ENCODE assay signal across 29 mouse cellular contexts in genomic region chr10:58829251-58830111, GRCm38 (mm10). TPM values are rescaled to one million over a fixed set of nuclear protein-coding genes. Genes with fewer than 3 reads are reported as not detected.
DNase-seq lines count a peak whose midpoint lies in the region; ATAC-seq and TF ChIP-seq lines count a peak whose summit lies in the region.
"Had no signal": no experiment of that assay in that cellular context is flagged by ENCODE, and none has a peak within 500 bp of the region (broad histone marks: within the 10 kb centered on the region; RNA-seq: fewer than 3 reads in every experiment).

No protein-coding gene starts in this region.

- H3K27ac ChIP-seq in hindbrain, embryonic 13.5 days, result no peak overlapping the region
- H3K27ac ChIP-seq in hindbrain, embryonic 11.5 days (ENCODE audit: low read depth, low read length), result no peak overlapping the region
- no peak overlapping the region for H3K27ac ChIP-seq in midbrain, postnatal 0 days (ENCODE audit: low read depth, low read length)
- H3K27ac ChIP-seq in midbrain, embryonic 16.5 days (ENCODE audit: low read length), result no peak overlapping the region
- peak overlapping the region; percentile 36; the same call in 1 of the 2 replicates for H3K27ac ChIP-seq in forebrain, postnatal 0 days (ENCODE audit: low read depth, low read length)
- H3K27ac ChIP-seq: embryonic facial prominence, embryonic 12.5 days; limb, embryonic 12.5 days; liver, embryonic 15.5 days; midbrain, embryonic 10.5 days; midbrain, embryonic 15.5 days had no signal

- 67% methylated on average over 11 of the region's 11 CpGs for WGBS in hindbrain, embryonic 13.5 days
- WGBS in hindbrain, embryonic 11.5 days, result 87% methylated on average over 11 of the region's 11 CpGs
- 74% methylated on average over 11 of the region's 11 CpGs for whole genome bisulfite sequencing in midbrain, postnatal 0 days
- 74% methylated on average over 11 of the region's 11 CpGs for WGBS in midbrain, embryonic 16.5 days
- WGBS in forebrain, postnatal 0 days, result 52% methylated on average over 11 of the region's 11 CpGs

- no peaks in the 10 kb centered on the region for H3K9me3 ChIP-seq in hindbrain, embryonic 13.5 days
- H3K9me3 ChIP-seq in hindbrain, embryonic 11.5 days (ENCODE audit: control insufficient read depth, low read length), result no peaks in the 10 kb centered on the region
- H3K9me3 ChIP-seq in midbrain, postnatal 0 days (ENCODE audit: low read length), result no peaks in the 10 kb centered on the region
- no peaks in the 10 kb centered on the region for H3K9me3 ChIP-seq in midbrain, embryonic 16.5 days (replicated peaks; ENCODE audit: control insufficient read depth, low read length, poor library complexity, severe bottlenecking)
- H3K9me3 ChIP-seq in forebrain, postnatal 0 days (ENCODE audit: low read length), result no peaks in the 10 kb centered on the region
- H3K9me3 ChIP-seq: embryonic facial prominence, embryonic 12.5 days; limb, embryonic 12.5 days; liver, embryonic 15.5 days; midbrain, embryonic 10.5 days; midbrain, embryonic 15.5 days had no signal

- H3K36me3 ChIP-seq in hindbrain, embryonic 13.5 days, result no peaks in the 10 kb centered on the region
- no peaks in the 10 kb centered on the region for H3K36me3 ChIP-seq in hindbrain, embryonic 11.5 days (ENCODE audit: control insufficient read depth, insufficient read depth, low read length)
- no peaks in the 10 kb centered on the region for H3K36me3 ChIP-seq in midbrain, postnatal 0 days (ENCODE audit: insufficient read depth, low read length)
- H3K36me3 ChIP-seq in midbrain, embryonic 16.5 days (ENCODE audit: control insufficient read depth, insufficient read depth, low read length), result no peaks in the 10 kb centered on the region
- H3K36me3 ChIP-seq in forebrain, postnatal 0 days (ENCODE audit: insufficient read depth), result no peaks in the 10 kb centered on the region
- H3K36me3 ChIP-seq: embryonic facial prominence, embryonic 12.5 days; limb, embryonic 12.5 days; liver, embryonic 15.5 days; midbrain, embryonic 10.5 days; midbrain, embryonic 15.5 days had no signal

- H3K9ac ChIP-seq in hindbrain, embryonic 13.5 days, result no peak overlapping the region
- no peak overlapping the region for H3K9ac ChIP-seq in hindbrain, embryonic 11.5 days (ENCODE audit: low read depth, low read length)
- H3K9ac ChIP-seq in midbrain, postnatal 0 days (replicated peaks; ENCODE audit: low read length, poor library complexity, severe bottlenecking), result no peak overlapping the region
- H3K9ac ChIP-seq in midbrain, embryonic 16.5 days (ENCODE audit: low read depth, low read length), result no peak overlapping the region
- H3K9ac ChIP-seq in forebrain, postnatal 0 days, result no peak overlapping the region
- H3K9ac ChIP-seq: embryonic facial prominence, embryonic 12.5 days; limb, embryonic 12.5 days; liver, embryonic 15.5 days; lung, embryonic 14.5 days; midbrain, embryonic 15.5 days had no signal

- no peak overlapping the region for H3K4me2 ChIP-seq in hindbrain, embryonic 13.5 days
- no peak overlapping the region for H3K4me2 ChIP-seq in hindbrain, embryonic 11.5 days (replicated peaks; ENCODE audit: low read depth, low read length)
- H3K4me2 ChIP-seq in midbrain, postnatal 0 days (ENCODE audit: low read depth, low read length, poor library complexity, severe bottlenecking), result no peak overlapping the region
- H3K4me2 ChIP-seq in midbrain, embryonic 16.5 days (ENCODE audit: low read length), result no peak overlapping the region
- no peak overlapping the region for H3K4me2 ChIP-seq in forebrain, postnatal 0 days (ENCODE audit: low read depth)
- H3K4me2 ChIP-seq: embryonic facial prominence, embryonic 12.5 days; limb, embryonic 12.5 days; liver, embryonic 15.5 days; lung, embryonic 14.5 days; midbrain, embryonic 15.5 days had no signal

- DNase-seq in hindbrain, embryonic 11.5 days (ENCODE audit: low spot score), result no peak
- DNase-seq in midbrain, postnatal 0 days (ENCODE audit: low spot score), result peak; percentile 7
- peak; percentile 48 for DNase-seq in brain, adult 2 months (ENCODE audit: low read depth, low spot score)
- peak; percentile 55 for DNase-seq in forebrain, postnatal 0 days
- DNase-seq in retina, embryonic 14.5 days (ENCODE audit: low spot score), result no peak
- DNase-seq: adrenal gland, adult 8-10 months; B cell, adult 2 months; cerebellum, adult 11-12 months; cerebellum, adult 9-11 months; embryo, embryonic 11 days; heart, postnatal 14 days; kidney, adult 9 months; kidney, postnatal 10 days; lung, embryonic 14.5 days; lung, postnatal 14 days; right cerebral cortex, adult 18-20 months; spleen, adult 18-20 months; thymus, postnatal 14 days had no signal

- H3K4me1 ChIP-seq in hindbrain, embryonic 13.5 days (replicated peaks), result no peaks in the 10 kb centered on the region; the same call in none of the 2 replicates
- no peaks in the 10 kb centered on the region for H3K4me1 ChIP-seq in hindbrain, embryonic 11.5 days (replicated peaks; ENCODE audit: control insufficient read depth, insufficient read depth, low read length)
- H3K4me1 ChIP-seq in midbrain, postnatal 0 days (ENCODE audit: insufficient read depth, low read length), result peaks cover 2% of the 10 kb centered on the region; the same call in 1 of the 2 replicates
- no peaks in the 10 kb centered on the region for H3K4me1 ChIP-seq in midbrain, embryonic 16.5 days (ENCODE audit: control insufficient read depth, insufficient read depth, low read length)
- H3K4me1 ChIP-seq in forebrain, postnatal 0 days (ENCODE audit: insufficient read depth), result peaks cover 7% of the 10 kb centered on the region; the same call in 1 of the 2 replicates
- H3K4me1 ChIP-seq: embryonic facial prominence, embryonic 12.5 days; liver, embryonic 15.5 days; midbrain, embryonic 10.5 days had no signal

- TF ChIP-seq CTCF in midbrain, postnatal 0 days (IDR thresholded peaks at IDR 0.05), result no peak
- no peak for TF ChIP-seq CTCF in forebrain, postnatal 0 days (IDR thresholded peaks at IDR 0.05; ENCODE audit: low read depth)

- peak; percentile 32; the same call in 1 of the 2 replicates for ATAC-seq in hindbrain, embryonic 13.5 days (ENCODE audit: low FRiP score)
- ATAC-seq in hindbrain, embryonic 11.5 days (ENCODE audit: low FRiP score), result no peak
- ATAC-seq in midbrain, postnatal 0 days (ENCODE audit: low FRiP score), result no peak
- ATAC-seq in midbrain, embryonic 16.5 days, result no peak
- peak; percentile 78 for ATAC-seq in forebrain, postnatal 0 days
- ATAC-seq: intestine, embryonic 16.5 days; midbrain, embryonic 15.5 days had no signal

- H3K4me3 ChIP-seq in hindbrain, embryonic 13.5 days, result no peak overlapping the region
- no peak overlapping the region for H3K4me3 ChIP-seq in hindbrain, embryonic 11.5 days (ENCODE audit: low read depth, low read length)
- no peak overlapping the region for H3K4me3 ChIP-seq in midbrain, postnatal 0 days (ENCODE audit: low read depth, low read length)
- H3K4me3 ChIP-seq in midbrain, embryonic 16.5 days (ENCODE audit: low read depth, low read length), result no peak overlapping the region
- no peak overlapping the region for H3K4me3 ChIP-seq in forebrain, postnatal 0 days (ENCODE audit: low read depth, low read length)
- H3K4me3 ChIP-seq: embryonic facial prominence, embryonic 12.5 days; limb, embryonic 12.5 days; liver, embryonic 15.5 days; midbrain, embryonic 10.5 days; midbrain, embryonic 15.5 days; myocyte had no signal

- no peaks in the 10 kb centered on the region for H3K27me3 ChIP-seq in hindbrain, embryonic 13.5 days
- no peaks in the 10 kb centered on the region for H3K27me3 ChIP-seq in hindbrain, embryonic 11.5 days (ENCODE audit: control insufficient read depth, insufficient read depth, low read length)
- H3K27me3 ChIP-seq in midbrain, postnatal 0 days (ENCODE audit: insufficient read depth, low read length), result no peaks in the 10 kb centered on the region
- no peaks in the 10 kb centered on the region for H3K27me3 ChIP-seq in midbrain, embryonic 16.5 days (ENCODE audit: control insufficient read depth, insufficient read depth, low read depth, low read length)
- no peaks in the 10 kb centered on the region for H3K27me3 ChIP-seq in forebrain, postnatal 0 days (ENCODE audit: insufficient read depth, low read length)
- H3K27me3 ChIP-seq: embryonic facial prominence, embryonic 12.5 days; limb, embryonic 12.5 days; liver, embryonic 15.5 days; midbrain, embryonic 15.5 days had no signal

RNA-seq across cellular contexts. Expression of gene Sh3rf3, which starts 16.3 kb away (rescaled TPM):
- polyA plus RNA-seq in hindbrain, embryonic 13.5 days (2015; fragmentation: Nextera tagmentation; extraction: Ambion mirVana), result 2.3 and 3.2 TPM in 2 replicates
- 1.0 and 1.5 TPM in 2 replicates for polyA plus RNA-seq in hindbrain, embryonic 11.5 days (2014; fragmentation: Nextera tagmentation; extraction: Ambion mirVana)
- total RNA-seq in midbrain, postnatal 0 days (2014; rRNA removed), result 21.5 and 31.9 TPM in 2 replicates
- polyA plus RNA-seq in midbrain, postnatal 0 days (2015; fragmentation: Nextera tagmentation; extraction: Ambion mirVana), result 2.8 and 4.6 TPM in 2 replicates
- polyA plus RNA-seq in midbrain, embryonic 16.5 days (2015; fragmentation: Nextera tagmentation; extraction: Ambion mirVana), result 3.1 and 3.2 TPM in 2 replicates
- 35.5 and 38.1 TPM in 2 replicates for total RNA-seq in forebrain, postnatal 0 days (2014; rRNA removed)
- polyA plus RNA-seq in forebrain, postnatal 0 days (2015; fragmentation: Nextera tagmentation; extraction: Ambion mirVana), result 6.6 and 10.1 TPM in 2 replicates
- total RNA-seq: liver, adult 2 months; neutrophil, adult 5-6 weeks had no signal
- polyA plus RNA-seq: liver, adult 2 months had no signal

Comparison
In these comparisons a context has a peak if more than half of its experiments do, and no peak if none do; other contexts are left out.
1. ATAC-seq: peak in hindbrain, embryonic 13.5 days (single experiment) and forebrain, postnatal 0 days (single experiment); none in hindbrain, embryonic 11.5 days (single experiment), midbrain, postnatal 0 days (single experiment) and midbrain, embryonic 16.5 days (single experiment).
2. DNase-seq: peak in midbrain, postnatal 0 days (single experiment), brain, adult 2 months (single experiment) and forebrain, postnatal 0 days (single experiment); none in hindbrain, embryonic 11.5 days (single experiment) and retina, embryonic 14.5 days (single experiment).